Comparison of ENCODE assay signal across 21 mouse cellular contexts in genomic region chr7:111963969-111964368, GRCm38 (mm10). TPM values are rescaled to one million over a fixed set of nuclear protein-coding genes. Genes with fewer than 3 reads are reported as not detected.
DNase-seq lines count a peak whose midpoint lies in the region; ATAC-seq and TF ChIP-seq lines count a peak whose summit lies in the region.
"Had no signal": no experiment of that assay in that cellular context is flagged by ENCODE, and none has a peak within 500 bp of the region (broad histone marks: within the 10 kb centered on the region; RNA-seq: fewer than 3 reads in every experiment).

No protein-coding gene starts in this region.

- no peaks in the 10 kb centered on the region for H3K9me3 ChIP-seq in forebrain, postnatal 0 days (ENCODE audit: low read length)
- H3K9me3 ChIP-seq in forebrain, embryonic 10.5 days, result no peaks in the 10 kb centered on the region
- H3K9me3 ChIP-seq in kidney, postnatal 0 days (replicated peaks; ENCODE audit: low read length), result no peaks in the 10 kb centered on the region
- H3K9me3 ChIP-seq in kidney, embryonic 16.5 days (ENCODE audit: low read length), result no peaks in the 10 kb centered on the region
- H3K9me3 ChIP-seq: hindbrain, embryonic 13.5 days; kidney, embryonic 15.5 days had no signal

- H3K4me1 ChIP-seq in forebrain, postnatal 0 days (ENCODE audit: insufficient read depth), result no peaks in the 10 kb centered on the region
- H3K4me1 ChIP-seq in forebrain, embryonic 10.5 days, result peaks cover 9% of the 10 kb centered on the region; the same call in 1 of the 2 replicates
- no peaks in the 10 kb centered on the region for H3K4me1 ChIP-seq in kidney, postnatal 0 days (replicated peaks; ENCODE audit: insufficient read depth, low read length)
- no peaks in the 10 kb centered on the region for H3K4me1 ChIP-seq in kidney, embryonic 16.5 days (ENCODE audit: insufficient read depth, low read length)
- H3K4me1 ChIP-seq: hindbrain, embryonic 13.5 days; kidney, embryonic 15.5 days had no signal

- no peak for ATAC-seq in forebrain, postnatal 0 days
- no peak for ATAC-seq in kidney, postnatal 0 days (replicated peaks; ENCODE audit: low FRiP score, low read depth)
- ATAC-seq in kidney, embryonic 16.5 days (ENCODE audit: low FRiP score, low TSS enrichment), result no peak
- ATAC-seq: intestine, embryonic 16.5 days had no signal

- no peak overlapping the region for H3K27ac ChIP-seq in forebrain, postnatal 0 days (ENCODE audit: low read depth, low read length)
- H3K27ac ChIP-seq in forebrain, embryonic 10.5 days, result no peak overlapping the region
- no peak overlapping the region for H3K27ac ChIP-seq in kidney, postnatal 0 days
- H3K27ac ChIP-seq in kidney, embryonic 16.5 days (ENCODE audit: low read length), result no peak overlapping the region
- H3K27ac ChIP-seq: hindbrain, embryonic 13.5 days; kidney, embryonic 15.5 days had no signal

- H3K27me3 ChIP-seq in forebrain, postnatal 0 days (ENCODE audit: insufficient read depth, low read length), result no peaks in the 10 kb centered on the region
- H3K27me3 ChIP-seq in forebrain, embryonic 10.5 days (ENCODE audit: poor library complexity, severe bottlenecking), result no peaks in the 10 kb centered on the region
- H3K27me3 ChIP-seq in kidney, postnatal 0 days (ENCODE audit: insufficient read depth, low read length), result no peaks in the 10 kb centered on the region
- H3K27me3 ChIP-seq in kidney, embryonic 16.5 days (ENCODE audit: insufficient read depth, low read length), result no peaks in the 10 kb centered on the region

- peak; percentile 17 for DNase-seq in forebrain, postnatal 0 days
- DNase-seq in forebrain, embryonic 10.5 days (ENCODE audit: extremely low spot score, low spot score), result no peak
- DNase-seq in kidney, postnatal 0 days (ENCODE audit: low spot score), result peak; percentile 13
- peak; percentile 37 for DNase-seq in 3T3-L1 (ENCODE audit: low read depth, low spot score)
- DNase-seq in brain, embryonic 14.5 days (ENCODE audit: low read depth), result peak; percentile 38
- no peak for DNase-seq in cerebellum, adult 9-11 months
- DNase-seq: adrenal gland, postnatal 10 days; B cell, adult 2 months; cerebellum, adult 11 months; cerebellum, postnatal 14 days; embryo, embryonic 11 days; gastrocnemius, postnatal 25 days; layer of hippocampus, postnatal 36 days; left cerebral cortex, postnatal 4 days; liver; lung, postnatal 14 days had no signal

- TF ChIP-seq CTCF in forebrain, postnatal 0 days (IDR thresholded peaks at IDR 0.05; ENCODE audit: low read depth), result 0 out of 2 replicates have a peak, but pooled peaks have one; percentile 34
- TF ChIP-seq CTCF in kidney, postnatal 0 days (IDR thresholded peaks at IDR 0.05; ENCODE audit: low read depth), result peak; percentile 43; the same call in 1 of the 2 replicates
- TF ChIP-seq CTCF in brain, embryonic 14.5 days (IDR thresholded peaks at IDR 0.05; ENCODE audit: borderline replicate concordance, extremely low read depth, insufficient read depth, insufficient read length), result no peak

- H3K36me3 ChIP-seq in forebrain, postnatal 0 days (ENCODE audit: insufficient read depth), result no peaks in the 10 kb centered on the region
- no peaks in the 10 kb centered on the region for H3K36me3 ChIP-seq in forebrain, embryonic 10.5 days (replicated peaks)
- no peaks in the 10 kb centered on the region for H3K36me3 ChIP-seq in kidney, postnatal 0 days (ENCODE audit: insufficient read depth, low read length)
- H3K36me3 ChIP-seq in kidney, embryonic 16.5 days (ENCODE audit: insufficient read depth, low read length), result no peaks in the 10 kb centered on the region
- H3K36me3 ChIP-seq: hindbrain, embryonic 13.5 days; kidney, embryonic 15.5 days had no signal

- H3K4me3 ChIP-seq in forebrain, postnatal 0 days (ENCODE audit: low read depth, low read length), result no peak overlapping the region
- H3K4me3 ChIP-seq in forebrain, embryonic 10.5 days, result no peak overlapping the region
- no peak overlapping the region for H3K4me3 ChIP-seq in kidney, postnatal 0 days (replicated peaks; ENCODE audit: low read depth, low read length)
- H3K4me3 ChIP-seq in kidney, embryonic 16.5 days (ENCODE audit: low read length), result no peak overlapping the region
- H3K4me3 ChIP-seq: hindbrain, embryonic 13.5 days; kidney, embryonic 15.5 days had no signal

- no peak overlapping the region for H3K4me2 ChIP-seq in forebrain, postnatal 0 days (ENCODE audit: low read depth)
- no peak overlapping the region for H3K4me2 ChIP-seq in kidney, postnatal 0 days (ENCODE audit: low read length)
- no peak overlapping the region for H3K4me2 ChIP-seq in kidney, embryonic 16.5 days (replicated peaks; ENCODE audit: low read depth, low read length)
- H3K4me2 ChIP-seq: heart, embryonic 11.5 days; hindbrain, embryonic 13.5 days; kidney, embryonic 15.5 days had no signal

- 86% methylated on average over 1 of the region's 1 CpGs for WGBS in forebrain, postnatal 0 days
- WGBS in forebrain, embryonic 10.5 days, result 85% methylated on average over 1 of the region's 1 CpGs
- 92% methylated on average over 1 of the region's 1 CpGs for WGBS in kidney, postnatal 0 days
- 76% methylated on average over 1 of the region's 1 CpGs for WGBS in kidney, embryonic 16.5 days

- no peak overlapping the region for H3K9ac ChIP-seq in forebrain, postnatal 0 days
- no peak overlapping the region for H3K9ac ChIP-seq in kidney, postnatal 0 days (ENCODE audit: low read depth, low read length)
- no peak overlapping the region for H3K9ac ChIP-seq in kidney, embryonic 16.5 days (replicated peaks; ENCODE audit: low read length)
- H3K9ac ChIP-seq: hindbrain, embryonic 13.5 days; kidney, embryonic 15.5 days had no signal

- TF ChIP-seq POLR2A in brain, embryonic 14.5 days (IDR thresholded peaks at IDR 0.05; ENCODE audit: borderline replicate concordance, extremely low read depth, insufficient read depth, insufficient read length, poor library complexity, severe bottlenecking), result no peak

RNA-seq across cellular contexts. Expression of gene Usp47, which starts 59.3 kb away (rescaled TPM):
- total RNA-seq in forebrain, postnatal 0 days (2014; rRNA removed), result 102 and 121 TPM in 2 replicates
- polyA plus RNA-seq in forebrain, postnatal 0 days (2015; fragmentation: Nextera tagmentation; extraction: Ambion mirVana), result 44.0 and 52.0 TPM in 2 replicates
- 86.0 and 88.3 TPM in 2 replicates for polyA plus RNA-seq in forebrain, embryonic 10.5 days (2016; fragmentation: Nextera tagmentation; extraction: Ambion mirVana)
- 37.3 and 42.1 TPM in 2 replicates for polyA plus RNA-seq in kidney, postnatal 0 days (2015; fragmentation: Nextera tagmentation; extraction: Ambion mirVana)
- polyA plus RNA-seq in kidney, embryonic 16.5 days (2015; fragmentation: Nextera tagmentation; extraction: Ambion mirVana), result 63.4 and 65.2 TPM in 2 replicates
- 52.8 and 73.3 TPM in 2 replicates for polyA plus RNA-seq in brain, embryonic 14.5 days (2012; rRNA removed)

Comparison
In these comparisons a context has a peak if more than half of its experiments do, and no peak if none do; other contexts are left out.
1. DNase-seq: peak in forebrain, postnatal 0 days (single experiment), kidney, postnatal 0 days (single experiment), 3T3-L1 (single experiment) and brain, embryonic 14.5 days (single experiment); none in forebrain, embryonic 10.5 days (single experiment) and cerebellum, adult 9-11 months (single experiment).